Mouse (Mus musculus) adipocyte (in vitro differentiated cells): ENCODE measurements around the gene Kif16b.

ENCODE experiments used
- DNase-seq: peaks from one replicate; pipeline ENCODE4 v3.0.0-alpha.2; 2016; ENCODE audit warnings: low spot score

The Kif16b gene

GRCm38 (mm10) chr2:142648023-142648453 is 253.3 kb downstream of the Kif16b start:
- no peak for DNase-seq

- no peak for DNase-seq
Observed at GRCm38 (mm10) chr2:142646863-142647262, 254.5 kb downstream of the Kif16b start.

- DNase-seq, result no peak
Observed at GRCm38 (mm10) chr2:142641766-142642165, 259.6 kb downstream of the Kif16b start.

- DNase-seq, result no peak
Observed at GRCm38 (mm10) chr2:142635606-142636304, 265.6 kb downstream of the Kif16b start.

GRCm38 (mm10) chr2:142633996-142634559 is 267.3 kb downstream of the Kif16b start:
- DNase-seq, result no peak

GRCm38 (mm10) chr2:142629523-142630312 is 271.6 kb downstream of the Kif16b start:
- no peak for DNase-seq

- no peak for DNase-seq
Observed at GRCm38 (mm10) chr2:142625756-142626155, 275.6 kb downstream of the Kif16b start.

GRCm38 (mm10) chr2:142625101-142625500 is 276.2 kb downstream of the Kif16b start:
- no peak for DNase-seq

GRCm38 (mm10) chr2:142624254-142624653 is 277.1 kb downstream of the Kif16b start:
- no peak for DNase-seq

GRCm38 (mm10) chr2:142621152-142621551 is 280.2 kb downstream of the Kif16b start:
- DNase-seq, result no peak

GRCm38 (mm10) chr2:142619926-142620325 is 281.4 kb downstream of the Kif16b start:
- DNase-seq, result no peak

GRCm38 (mm10) chr2:142614535-142614934 is 286.8 kb downstream of the Kif16b start:
- no peak for DNase-seq

GRCm38 (mm10) chr2:142612359-142612953 is 288.9 kb downstream of the Kif16b start:
- no peak for DNase-seq

GRCm38 (mm10) chr2:142611113-142611512 is 290.2 kb downstream of the Kif16b start:
- peak; percentile 31 for DNase-seq

- no peak for DNase-seq
Observed at GRCm38 (mm10) chr2:142610206-142610605, 291.1 kb downstream of the Kif16b start.

GRCm38 (mm10) chr2:142608778-142609177 is 292.6 kb downstream of the Kif16b start:
- DNase-seq, result no peak

- no peak for DNase-seq
Observed at GRCm38 (mm10) chr2:142604762-142605161, 296.6 kb downstream of the Kif16b start.

GRCm38 (mm10) chr2:142603210-142603609 is 298.1 kb downstream of the Kif16b start:
- DNase-seq, result no peak

- no peak for DNase-seq
Observed at GRCm38 (mm10) chr2:142599235-142599634, 302.1 kb downstream of the Kif16b start.

- DNase-seq, result no peak
Observed at GRCm38 (mm10) chr2:142596176-142597170, 304.9 kb downstream of the Kif16b start.

- no peak for DNase-seq
Observed at GRCm38 (mm10) chr2:142590938-142591337, 310.4 kb downstream of the Kif16b start.
